Mouse (Mus musculus): ENCODE data around the gene Nabp1. TPM values are rescaled to one million over a fixed set of nuclear protein-coding genes. Genes with fewer than 3 reads are reported as not detected.

Nabp1 gene
- polyA plus RNA-seq, 1 experiment = 33.1 TPM

GRCm38 (mm10) chr1:51496163-51496562 is 17.9 kb upstream of the Nabp1 start:
- no peak overlapping the region for H3K27ac ChIP-seq (ENCODE audit: insufficient read depth, low read depth, low read length)
- TF ChIP-seq CTCF (conservative IDR thresholded peaks at IDR 0.05; ENCODE audit: insufficient read depth, insufficient read length, low read depth, low read length) = no peak
- no peak for TF ChIP-seq POLR2A (IDR thresholded peaks at IDR 0.05; ENCODE audit: low read depth, low read length)
- no peaks in the 10 kb centered on the region for H3K36me3 ChIP-seq (ENCODE audit: control insufficient read depth, insufficient read depth, low read length)
- no peaks in the 10 kb centered on the region; the same call in 1 of the 2 replicates for H3K4me1 ChIP-seq (ENCODE audit: control insufficient read depth, insufficient read depth, low read length)
- DNase-seq = no peak
- WGBS = 98% methylated on average over 1 of the region's 1 CpGs
- no peaks in the 10 kb centered on the region for H3K27me3 ChIP-seq (replicated peaks; ENCODE audit: control insufficient read depth, insufficient read depth, low read length)
- no peak overlapping the region for H3K4me3 ChIP-seq (ENCODE audit: insufficient read depth, low read depth, low read length)

- DNase-seq = no peak
- WGBS = 80% methylated on average over 7 of the region's 7 CpGs
Observed at GRCm38 (mm10) chr1:51493592-51494307, 15.5 kb upstream of the Nabp1 start.

GRCm38 (mm10) chr1:51486291-51486690 is 8.1 kb upstream of the Nabp1 start:
- Histone ChIP-seq H3K4me1 (ENCODE audit: control insufficient read depth, insufficient read depth, low read length) (no peaks in the 10 kb centered on the region), H3K36me3 (ENCODE audit: control insufficient read depth, insufficient read depth, low read length) (no peaks in the 10 kb centered on the region), H3K27me3 (replicated peaks; ENCODE audit: control insufficient read depth, insufficient read depth, low read length) (no peaks in the 10 kb centered on the region), H3K27ac (ENCODE audit: insufficient read depth, low read depth, low read length) (no peak overlapping the region), H3K4me3 (ENCODE audit: insufficient read depth, low read depth, low read length) (no peak overlapping the region)
- DNase-seq = no peak
- WGBS = 59% methylated on average over 1 of the region's 1 CpGs
- no peak for TF ChIP-seq POLR2A (IDR thresholded peaks at IDR 0.05; ENCODE audit: low read depth, low read length)
- TF ChIP-seq CTCF (conservative IDR thresholded peaks at IDR 0.05; ENCODE audit: insufficient read depth, insufficient read length, low read depth, low read length) = no peak

More at GRCm38 (mm10) chr1:51493592-51494307, 15.5 kb upstream of the Nabp1 start:
- Histone ChIP-seq H3K36me3 (ENCODE audit: control insufficient read depth, insufficient read depth, low read length) (no peaks in the 10 kb centered on the region), H3K27me3 (replicated peaks; ENCODE audit: control insufficient read depth, insufficient read depth, low read length) (no peaks in the 10 kb centered on the region), H3K4me3 (ENCODE audit: insufficient read depth, low read depth, low read length) (no peak overlapping the region), H3K27ac (ENCODE audit: insufficient read depth, low read depth, low read length) (no peak overlapping the region), H3K4me1 (ENCODE audit: control insufficient read depth, insufficient read depth, low read length) (no peaks in the 10 kb centered on the region; the same call in 1 of the 2 replicates)
- TF ChIP-seq CTCF (conservative IDR thresholded peaks at IDR 0.05; ENCODE audit: insufficient read depth, insufficient read length, low read depth, low read length) (no peak), POLR2A (IDR thresholded peaks at IDR 0.05; ENCODE audit: low read depth, low read length) (no peak)

DNA sequence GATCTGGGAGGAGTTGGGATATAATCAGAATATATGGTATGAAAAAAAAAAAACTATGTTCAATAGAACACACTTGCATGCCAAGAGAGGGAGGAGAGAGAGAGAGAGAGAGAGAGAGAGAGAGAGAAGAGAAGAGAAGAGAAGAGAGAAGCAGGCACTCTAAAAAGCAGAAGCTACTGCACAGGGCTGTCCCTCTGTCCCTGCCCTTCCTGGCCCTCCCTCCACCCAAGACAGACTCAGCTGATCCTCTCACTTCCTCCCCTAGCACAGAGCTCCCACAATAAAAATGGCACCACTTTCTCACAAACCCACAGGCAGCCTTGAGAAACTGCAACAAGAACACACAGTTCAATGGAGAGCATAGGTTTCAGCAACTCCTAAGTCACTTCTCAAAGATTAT is 2.2 kb upstream of the Nabp1 start:
- TF ChIP-seq POLR2A (IDR thresholded peaks at IDR 0.05; ENCODE audit: low read depth, low read length) (no peak), CTCF (conservative IDR thresholded peaks at IDR 0.05; ENCODE audit: insufficient read depth, insufficient read length, low read depth, low read length) (no peak)
- H3K27ac ChIP-seq (ENCODE audit: insufficient read depth, low read depth, low read length) = no peak overlapping the region
- no peaks in the 10 kb centered on the region for H3K27me3 ChIP-seq (replicated peaks; ENCODE audit: control insufficient read depth, insufficient read depth, low read length)
- no peak overlapping the region for H3K4me3 ChIP-seq (ENCODE audit: insufficient read depth, low read depth, low read length)
- H3K36me3 ChIP-seq (ENCODE audit: control insufficient read depth, insufficient read depth, low read length) = no peaks in the 10 kb centered on the region
- no peaks in the 10 kb centered on the region; the same call in 1 of the 2 replicates for H3K4me1 ChIP-seq (ENCODE audit: control insufficient read depth, insufficient read depth, low read length)
- no peak for DNase-seq

GRCm38 (mm10) chr1:51479691-51480090 is 1.5 kb upstream of the Nabp1 start:
- H3K4me1 ChIP-seq (ENCODE audit: control insufficient read depth, insufficient read depth, low read length) = peaks cover 2% of the 10 kb centered on the region; the same call in 1 of the 2 replicates
- WGBS = 97% methylated on average over 1 of the region's 1 CpGs
- no peak for DNase-seq
- H3K27me3 ChIP-seq (replicated peaks; ENCODE audit: control insufficient read depth, insufficient read depth, low read length) = no peaks in the 10 kb centered on the region
- no peak for TF ChIP-seq POLR2A (IDR thresholded peaks at IDR 0.05; ENCODE audit: low read depth, low read length)
- no peak for TF ChIP-seq CTCF (conservative IDR thresholded peaks at IDR 0.05; ENCODE audit: insufficient read depth, insufficient read length, low read depth, low read length)
- no peak overlapping the region for H3K4me3 ChIP-seq (ENCODE audit: insufficient read depth, low read depth, low read length)
- peak overlapping the region; percentile 48; the same call in 1 of the 2 replicates for H3K27ac ChIP-seq (ENCODE audit: insufficient read depth, low read depth, low read length)
- no peaks in the 10 kb centered on the region for H3K36me3 ChIP-seq (ENCODE audit: control insufficient read depth, insufficient read depth, low read length)

- 35% methylated on average over 1 of the region's 1 CpGs for WGBS
- Histone ChIP-seq H3K36me3 (ENCODE audit: control insufficient read depth, insufficient read depth, low read length) (peaks cover 1% of the 10 kb centered on the region; the same call in 1 of the 2 replicates), H3K27me3 (replicated peaks; ENCODE audit: control insufficient read depth, insufficient read depth, low read length) (no peaks in the 10 kb centered on the region), H3K4me1 (ENCODE audit: control insufficient read depth, insufficient read depth, low read length) (peaks cover 2% of the 10 kb centered on the region; the same call in 1 of the 2 replicates), H3K27ac (ENCODE audit: insufficient read depth, low read depth, low read length) (peak overlapping the region; percentile 95), H3K4me3 (ENCODE audit: insufficient read depth, low read depth, low read length) (no peak overlapping the region; the same call in 1 of the 2 replicates)
- DNase-seq = peak; percentile 22
- TF ChIP-seq POLR2A (IDR thresholded peaks at IDR 0.05; ENCODE audit: low read depth, low read length) (no peak), CTCF (conservative IDR thresholded peaks at IDR 0.05; ENCODE audit: insufficient read depth, insufficient read length, low read depth, low read length) (no peak)
Observed at GRCm38 (mm10) chr1:51479027-51479329, 753 bp upstream of the Nabp1 start.

DNA sequence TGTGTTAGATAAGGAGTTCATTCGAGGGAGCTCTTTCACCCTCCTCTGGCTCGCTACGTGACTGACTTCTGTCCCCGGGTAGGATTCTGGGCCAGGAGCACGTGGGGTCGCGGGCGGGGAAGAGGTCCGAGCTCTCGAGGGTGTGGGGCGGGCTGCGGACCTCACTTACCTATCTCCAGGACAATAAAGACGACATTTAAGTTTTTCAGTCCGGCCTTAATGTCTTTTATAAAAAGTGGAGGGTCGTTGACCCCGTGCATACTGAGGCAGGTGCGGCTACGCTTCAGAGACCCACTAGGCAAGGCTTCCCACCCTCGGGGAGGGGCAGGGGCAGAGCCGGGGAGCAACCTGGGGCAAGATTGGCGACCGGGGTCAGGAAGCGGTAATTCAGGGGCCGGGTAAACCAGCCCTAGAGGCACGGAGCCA is 556 bp downstream of the Nabp1 start:
- H3K4me1 ChIP-seq (ENCODE audit: control insufficient read depth, insufficient read depth, low read length) = peaks cover 2% of the 10 kb centered on the region; the same call in 1 of the 2 replicates
- H3K4me3 ChIP-seq (ENCODE audit: insufficient read depth, low read depth, low read length) = peak overlapping the region; percentile 74
- TF ChIP-seq CTCF (conservative IDR thresholded peaks at IDR 0.05; ENCODE audit: insufficient read depth, insufficient read length, low read depth, low read length) (no peak), POLR2A (IDR thresholded peaks at IDR 0.05; ENCODE audit: low read depth, low read length) (no peak)
- H3K27ac ChIP-seq (ENCODE audit: insufficient read depth, low read depth, low read length) = peak overlapping the region; percentile 89
- no peaks in the 10 kb centered on the region for H3K27me3 ChIP-seq (replicated peaks; ENCODE audit: control insufficient read depth, insufficient read depth, low read length)
- DNase-seq = peak; percentile 68
- peaks cover 1% of the 10 kb centered on the region; the same call in 1 of the 2 replicates for H3K36me3 ChIP-seq (ENCODE audit: control insufficient read depth, insufficient read depth, low read length)
- WGBS = under 1% methylated on average over 25 of the region's 25 CpGs

Data from kidney, adult 2 months (tissue).